Mouse (Mus musculus): ENCODE measurements at regions not wholly inside any gene's neighbourhood (a gene's known extent, or its start where the extent isn't known, plus 50 kb on each side); places are given as distances from the start of the nearest gene placed in this dataset.

DNA sequence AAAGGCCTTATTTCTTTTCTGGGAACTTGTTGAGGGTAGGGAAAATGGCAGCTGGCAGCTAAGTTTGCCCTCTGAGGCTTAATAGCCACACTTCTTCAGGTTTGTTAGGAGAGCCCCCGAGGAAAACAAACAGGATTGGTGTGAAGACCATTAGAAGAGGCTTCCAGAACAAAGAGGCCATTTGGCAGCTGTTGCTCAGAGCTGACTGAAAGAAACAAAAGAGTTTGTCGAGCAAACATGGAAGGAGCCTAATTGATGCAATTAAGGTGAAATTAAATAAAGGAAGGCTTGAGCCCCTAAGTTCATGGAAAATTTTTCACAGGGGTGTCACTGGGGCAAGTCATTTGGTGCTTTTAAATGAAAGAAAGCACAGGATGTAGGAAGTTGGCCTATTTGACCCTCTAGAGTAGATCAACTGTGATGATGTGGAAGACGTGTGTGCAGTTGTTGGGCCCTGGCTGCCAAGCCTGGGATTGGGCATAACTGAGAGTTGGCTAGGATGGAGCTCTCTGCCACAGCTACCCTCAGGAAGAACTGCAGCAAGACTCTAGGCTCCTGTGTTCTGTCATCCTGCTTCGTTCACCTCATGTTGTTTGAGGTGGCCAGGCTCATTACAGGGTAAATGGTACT is 106.9 kb downstream of the Apip start:
- no peaks in the 10 kb centered on the region for H3K4me1 ChIP-seq (ENCODE audit: control insufficient read depth, insufficient read depth, low read length)
- WGBS = 51% methylated on average over 4 of the region's 4 CpGs

DNA sequence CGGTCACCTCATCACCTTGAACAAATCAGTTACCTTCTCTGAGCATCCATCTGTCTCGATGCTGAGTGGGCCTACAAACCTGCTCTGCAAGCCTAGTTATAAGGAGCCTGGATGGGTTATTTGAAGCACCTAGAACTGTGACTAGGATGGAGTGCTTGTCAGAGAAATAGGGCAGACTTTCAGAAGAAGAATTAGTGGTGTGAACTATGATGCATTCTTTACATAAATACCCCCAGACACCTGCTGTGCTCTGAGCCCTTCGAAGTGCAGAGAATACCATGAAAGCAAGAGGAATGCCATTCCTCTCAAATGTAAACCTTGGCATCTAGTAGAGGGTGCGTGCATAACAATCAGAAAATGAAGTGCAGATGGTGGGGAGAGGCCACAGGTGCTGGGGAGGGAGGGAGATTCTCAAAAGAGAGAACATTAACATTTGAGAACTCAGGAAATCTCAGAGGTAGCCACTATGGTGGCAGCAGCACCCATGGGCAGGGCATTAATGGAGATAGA is 113.3 kb downstream of the Apip start:
- Histone ChIP-seq H3K27ac (ENCODE audit: control insufficient read depth, insufficient read depth, low read depth, low read length, poor library complexity) (no peak overlapping the region), H3K4me1 (ENCODE audit: control insufficient read depth, insufficient read depth, low read length) (no peaks in the 10 kb centered on the region), H3K4me3 (replicated peaks; ENCODE audit: control insufficient read depth, low read depth, low read length) (no peak overlapping the region)
- TF ChIP-seq POLR2A (IDR thresholded peaks at IDR 0.05; ENCODE audit: borderline replicate concordance, control insufficient read depth, low read depth, low read length) (no peak), CTCF (IDR thresholded peaks at IDR 0.05; ENCODE audit: control insufficient read depth, insufficient read depth, low read length) (no peak)
- 73% methylated on average over 4 of the region's 4 CpGs for WGBS

More for the DNA sequence above, 106.9 kb downstream of the Apip start:
- no peak overlapping the region for H3K27ac ChIP-seq (ENCODE audit: control insufficient read depth, insufficient read depth, low read depth, low read length, poor library complexity)
- no peak overlapping the region for H3K4me3 ChIP-seq (replicated peaks; ENCODE audit: control insufficient read depth, low read depth, low read length)
- no peak for TF ChIP-seq POLR2A (IDR thresholded peaks at IDR 0.05; ENCODE audit: borderline replicate concordance, control insufficient read depth, low read depth, low read length)
- TF ChIP-seq CTCF (IDR thresholded peaks at IDR 0.05; ENCODE audit: control insufficient read depth, insufficient read depth, low read length) = no peak

DNA sequence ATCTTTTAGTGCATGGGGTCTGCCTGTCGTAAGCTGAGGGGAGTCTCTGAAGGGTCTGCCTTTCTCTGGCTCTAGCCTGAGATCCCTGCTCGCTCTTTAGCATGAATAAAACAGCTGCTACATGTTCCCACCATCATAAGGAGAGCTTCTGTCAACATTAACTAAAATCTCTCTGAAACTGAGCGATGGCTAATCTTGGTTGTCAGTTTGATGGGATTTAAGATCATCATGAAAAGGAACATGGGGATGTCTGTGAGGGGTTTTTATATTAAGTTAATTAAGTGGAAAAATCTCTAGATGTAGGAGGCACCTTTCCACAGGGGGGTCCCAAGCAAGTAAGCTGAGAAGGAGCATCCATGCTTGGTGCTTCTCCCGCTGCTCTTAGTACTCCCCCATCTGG is 110.5 kb downstream of the Ehf start:
- no peak overlapping the region for H3K4me3 ChIP-seq (replicated peaks; ENCODE audit: control insufficient read depth, low read depth, low read length)
- WGBS = 73% methylated on average over 4 of the region's 4 CpGs
- TF ChIP-seq POLR2A (IDR thresholded peaks at IDR 0.05; ENCODE audit: borderline replicate concordance, control insufficient read depth, low read depth, low read length) (no peak), CTCF (IDR thresholded peaks at IDR 0.05; ENCODE audit: control insufficient read depth, insufficient read depth, low read length) (no peak)
- H3K4me1 ChIP-seq (ENCODE audit: control insufficient read depth, insufficient read depth, low read length) = no peaks in the 10 kb centered on the region
- H3K27ac ChIP-seq (ENCODE audit: control insufficient read depth, insufficient read depth, low read depth, low read length, poor library complexity) = no peak overlapping the region

DNA sequence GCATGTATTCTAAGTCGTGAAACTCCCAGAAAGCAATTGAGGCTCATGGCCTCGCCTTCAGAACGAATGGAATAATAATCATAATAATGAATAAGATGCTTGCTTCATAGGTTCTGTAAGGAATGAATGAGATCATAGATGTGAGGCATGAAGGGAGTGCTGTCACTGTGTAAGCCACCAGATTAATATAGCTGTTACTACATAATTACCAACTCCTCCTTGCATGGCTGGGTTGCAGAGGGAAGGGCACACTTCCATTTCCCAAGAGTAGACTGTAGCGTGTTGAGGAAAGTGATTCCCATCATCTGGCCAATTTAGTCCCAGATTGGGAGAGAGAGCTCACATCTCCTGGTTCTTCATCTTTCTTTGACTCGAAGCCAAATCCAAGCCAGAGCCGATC is 102.8 kb downstream of the Ehf start:
- Histone ChIP-seq H3K27ac (ENCODE audit: control insufficient read depth, insufficient read depth, low read depth, low read length, poor library complexity) (no peak overlapping the region), H3K4me1 (ENCODE audit: control insufficient read depth, insufficient read depth, low read length) (no peaks in the 10 kb centered on the region), H3K4me3 (replicated peaks; ENCODE audit: control insufficient read depth, low read depth, low read length) (no peak overlapping the region)
- TF ChIP-seq POLR2A (IDR thresholded peaks at IDR 0.05; ENCODE audit: borderline replicate concordance, control insufficient read depth, low read depth, low read length) = no peak
- TF ChIP-seq CTCF (IDR thresholded peaks at IDR 0.05; ENCODE audit: control insufficient read depth, insufficient read depth, low read length) = no peak
- WGBS = 86% methylated on average over 6 of the region's 6 CpGs

DNA sequence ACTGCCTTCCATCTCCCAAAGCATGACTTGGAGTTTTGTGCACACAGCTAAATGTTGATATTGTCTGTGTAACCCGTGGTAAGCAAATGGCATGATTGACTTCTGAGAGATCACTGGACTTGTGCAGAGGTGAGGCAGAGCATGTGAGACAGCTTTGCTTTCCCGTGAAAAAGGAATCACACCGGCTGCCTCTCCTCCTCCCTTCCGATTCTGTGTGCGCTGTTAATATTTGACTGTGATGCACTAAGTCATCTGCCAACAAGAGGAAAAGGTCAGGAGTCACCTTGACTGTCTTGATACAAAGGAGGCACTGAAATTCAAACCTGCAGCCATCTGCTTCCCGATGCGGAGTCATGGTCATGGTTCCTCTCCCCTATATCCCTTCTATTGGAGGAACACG is 98.0 kb downstream of the Ehf start:
- TF ChIP-seq POLR2A (IDR thresholded peaks at IDR 0.05; ENCODE audit: borderline replicate concordance, control insufficient read depth, low read depth, low read length) = no peak
- no peak for TF ChIP-seq CTCF (IDR thresholded peaks at IDR 0.05; ENCODE audit: control insufficient read depth, insufficient read depth, low read length)
- H3K27ac ChIP-seq (ENCODE audit: control insufficient read depth, insufficient read depth, low read depth, low read length, poor library complexity) = no peak overlapping the region
- 80% methylated on average over 8 of the region's 8 CpGs for WGBS
- H3K4me1 ChIP-seq (ENCODE audit: control insufficient read depth, insufficient read depth, low read length) = no peaks in the 10 kb centered on the region
- no peak overlapping the region for H3K4me3 ChIP-seq (replicated peaks; ENCODE audit: control insufficient read depth, low read depth, low read length)

DNA sequence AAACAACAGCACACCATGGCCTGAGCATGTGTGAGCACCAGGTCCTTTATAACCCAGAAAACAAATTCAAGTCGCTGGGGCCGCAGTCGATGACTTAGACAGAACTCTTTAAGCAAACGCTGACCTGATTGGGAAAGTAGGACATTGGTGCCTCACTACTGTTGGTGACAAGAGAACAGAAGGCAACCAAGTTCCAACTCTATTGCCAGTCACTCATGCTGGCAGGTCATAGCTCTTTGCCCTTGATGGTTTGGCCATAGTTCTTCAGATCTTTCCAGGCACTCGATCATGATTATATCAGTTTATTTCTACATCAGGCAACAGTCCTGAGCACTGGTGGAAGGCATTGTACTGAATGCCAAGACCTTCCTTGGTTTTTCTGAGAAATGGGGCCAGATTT is 94.7 kb downstream of the Ehf start:
- 87% methylated on average over 5 of the region's 5 CpGs for WGBS
- H3K4me1 ChIP-seq (ENCODE audit: control insufficient read depth, insufficient read depth, low read length) = no peaks in the 10 kb centered on the region
- H3K27ac ChIP-seq (ENCODE audit: control insufficient read depth, insufficient read depth, low read depth, low read length, poor library complexity) = no peak overlapping the region
- no peak overlapping the region for H3K4me3 ChIP-seq (replicated peaks; ENCODE audit: control insufficient read depth, low read depth, low read length)
- TF ChIP-seq CTCF (IDR thresholded peaks at IDR 0.05; ENCODE audit: control insufficient read depth, insufficient read depth, low read length) (no peak), POLR2A (IDR thresholded peaks at IDR 0.05; ENCODE audit: borderline replicate concordance, control insufficient read depth, low read depth, low read length) (no peak)

DNA sequence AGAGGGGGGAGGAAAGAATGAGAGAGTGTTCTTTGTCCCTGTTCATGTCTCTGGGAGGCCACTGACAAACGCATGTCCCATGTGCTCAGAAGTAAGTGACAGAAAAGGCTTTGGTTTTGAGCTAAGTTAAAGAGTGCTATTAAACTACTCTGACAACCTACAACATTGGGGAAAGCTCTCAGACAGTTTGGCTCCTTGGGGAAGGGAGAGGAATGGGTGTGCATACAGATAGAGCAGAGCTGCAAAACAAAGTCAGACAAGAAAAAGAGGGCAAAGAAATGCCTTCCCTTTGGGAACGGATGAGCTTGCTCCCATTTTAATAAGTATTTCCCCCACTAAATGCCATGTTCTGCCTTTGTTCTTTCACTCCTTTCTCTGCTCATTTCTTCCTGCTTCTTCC is 94.0 kb downstream of the Ehf start:
- Histone ChIP-seq H3K27ac (ENCODE audit: control insufficient read depth, insufficient read depth, low read depth, low read length, poor library complexity) (no peak overlapping the region), H3K4me1 (ENCODE audit: control insufficient read depth, insufficient read depth, low read length) (no peaks in the 10 kb centered on the region), H3K4me3 (replicated peaks; ENCODE audit: control insufficient read depth, low read depth, low read length) (no peak overlapping the region)
- 75% methylated on average over 2 of the region's 2 CpGs for WGBS
- TF ChIP-seq POLR2A (IDR thresholded peaks at IDR 0.05; ENCODE audit: borderline replicate concordance, control insufficient read depth, low read depth, low read length) = no peak
- TF ChIP-seq CTCF (IDR thresholded peaks at IDR 0.05; ENCODE audit: control insufficient read depth, insufficient read depth, low read length) = no peak

DNA sequence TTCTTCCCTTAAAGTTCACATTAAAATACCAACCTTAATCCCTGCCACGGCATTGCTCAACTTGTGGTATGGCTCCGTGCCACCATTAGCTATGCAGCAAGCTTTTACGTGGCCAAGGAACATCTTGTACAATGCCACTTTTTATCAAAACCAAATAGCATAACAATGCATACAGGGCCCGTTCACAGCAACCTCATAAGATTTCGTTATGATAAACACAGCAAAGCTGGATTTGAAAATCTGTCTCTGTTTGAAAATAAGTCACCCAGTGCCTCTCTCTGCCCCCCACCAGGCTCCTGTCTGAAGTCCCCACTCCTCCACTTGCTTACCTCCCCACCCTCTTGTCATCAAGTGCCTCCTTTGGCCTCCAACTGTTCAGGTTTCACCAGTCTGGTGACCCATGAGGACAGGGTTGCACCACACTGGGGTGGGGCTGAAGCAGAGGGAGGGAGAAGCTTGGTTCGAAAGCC is 93.5 kb downstream of the Ehf start:
- Histone ChIP-seq H3K27ac (ENCODE audit: control insufficient read depth, insufficient read depth, low read depth, low read length, poor library complexity) (no peak overlapping the region), H3K4me1 (ENCODE audit: control insufficient read depth, insufficient read depth, low read length) (no peaks in the 10 kb centered on the region), H3K4me3 (replicated peaks; ENCODE audit: control insufficient read depth, low read depth, low read length) (no peak overlapping the region)
- TF ChIP-seq POLR2A (IDR thresholded peaks at IDR 0.05; ENCODE audit: borderline replicate concordance, control insufficient read depth, low read depth, low read length) (no peak), CTCF (IDR thresholded peaks at IDR 0.05; ENCODE audit: control insufficient read depth, insufficient read depth, low read length) (no peak)
- 47% methylated on average over 6 of the region's 6 CpGs for WGBS

DNA sequence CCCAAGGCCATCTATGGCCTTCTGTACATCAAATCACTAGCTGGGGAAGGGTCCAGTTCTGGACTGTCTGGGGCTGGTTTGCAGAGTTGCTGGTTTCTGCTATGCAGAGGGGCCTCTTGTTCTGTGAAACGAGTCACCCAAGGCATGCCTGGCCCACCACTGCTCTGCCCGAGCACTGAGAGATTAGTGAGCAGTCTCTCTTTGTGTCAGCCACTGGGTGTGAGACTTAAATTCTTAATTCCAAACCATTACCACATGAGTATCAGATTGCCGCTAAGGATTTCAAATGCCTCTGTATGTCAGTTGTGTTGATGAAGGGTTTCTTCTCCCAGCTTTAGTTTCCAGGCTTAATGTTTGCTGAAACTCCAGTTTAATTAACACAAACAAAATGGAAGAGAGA is 91.9 kb downstream of the Ehf start:
- Histone ChIP-seq H3K4me3 (replicated peaks; ENCODE audit: control insufficient read depth, low read depth, low read length) (no peak overlapping the region), H3K4me1 (ENCODE audit: control insufficient read depth, insufficient read depth, low read length) (no peaks in the 10 kb centered on the region), H3K27ac (ENCODE audit: control insufficient read depth, insufficient read depth, low read depth, low read length, poor library complexity) (no peak overlapping the region)
- TF ChIP-seq POLR2A (IDR thresholded peaks at IDR 0.05; ENCODE audit: borderline replicate concordance, control insufficient read depth, low read depth, low read length) = no peak
- no peak for TF ChIP-seq CTCF (IDR thresholded peaks at IDR 0.05; ENCODE audit: control insufficient read depth, insufficient read depth, low read length)
- WGBS = 80% methylated on average over 3 of the region's 3 CpGs
